Mouse (Mus musculus) adrenal gland, postnatal 14 days (tissue): ENCODE data around the gene Nutf2. TPM values are rescaled to one million over a fixed set of nuclear protein-coding genes. Genes with fewer than 3 reads are reported as not detected.

ENCODE experiments used
- DNase-seq: peaks from one replicate; pipeline ENCODE4 v3.0.0; 2021; ENCODE audit warnings: mixed read lengths
- total RNA-seq: library from RNA; stranded (reverse); gene quantifications from 2 replicates; pipeline ENCODE4 v1.2.3, GENCODE M21; 2021

The Nutf2 gene
- total RNA-seq, 1 experiment from 2014 or later: 22.3 TPM

DNA sequence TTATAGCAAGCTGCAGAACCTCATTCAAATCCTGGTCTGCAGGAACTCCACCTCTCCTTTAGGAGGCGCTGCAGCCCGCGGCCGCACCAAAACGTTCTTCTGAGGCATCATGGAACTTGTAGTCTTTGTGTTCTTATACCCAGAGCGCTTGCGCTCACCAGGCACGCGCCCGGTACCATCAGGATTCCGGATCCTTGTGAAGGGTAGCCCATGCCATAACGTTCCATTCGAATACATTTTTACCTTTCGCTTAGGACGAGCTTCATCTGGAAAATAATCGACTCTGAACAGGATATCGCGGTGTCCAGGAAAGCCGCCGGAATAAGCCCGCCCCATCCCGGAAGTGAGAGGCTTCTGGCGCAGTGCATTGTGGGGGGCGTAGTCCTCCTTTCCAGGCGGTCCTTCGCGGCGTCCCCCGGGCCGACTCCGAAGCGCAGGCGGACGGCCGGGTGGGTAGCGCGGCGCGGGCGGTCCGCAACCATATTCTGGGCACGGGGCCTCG, 5.6 kb upstream of the Nutf2 start, which contains the start of gene Thap11:
Gene Thap11 (plus strand): TSS at position 418 of the 502 bp plus-strand sequence.
- peak; percentile 95 for DNase-seq

DNA sequence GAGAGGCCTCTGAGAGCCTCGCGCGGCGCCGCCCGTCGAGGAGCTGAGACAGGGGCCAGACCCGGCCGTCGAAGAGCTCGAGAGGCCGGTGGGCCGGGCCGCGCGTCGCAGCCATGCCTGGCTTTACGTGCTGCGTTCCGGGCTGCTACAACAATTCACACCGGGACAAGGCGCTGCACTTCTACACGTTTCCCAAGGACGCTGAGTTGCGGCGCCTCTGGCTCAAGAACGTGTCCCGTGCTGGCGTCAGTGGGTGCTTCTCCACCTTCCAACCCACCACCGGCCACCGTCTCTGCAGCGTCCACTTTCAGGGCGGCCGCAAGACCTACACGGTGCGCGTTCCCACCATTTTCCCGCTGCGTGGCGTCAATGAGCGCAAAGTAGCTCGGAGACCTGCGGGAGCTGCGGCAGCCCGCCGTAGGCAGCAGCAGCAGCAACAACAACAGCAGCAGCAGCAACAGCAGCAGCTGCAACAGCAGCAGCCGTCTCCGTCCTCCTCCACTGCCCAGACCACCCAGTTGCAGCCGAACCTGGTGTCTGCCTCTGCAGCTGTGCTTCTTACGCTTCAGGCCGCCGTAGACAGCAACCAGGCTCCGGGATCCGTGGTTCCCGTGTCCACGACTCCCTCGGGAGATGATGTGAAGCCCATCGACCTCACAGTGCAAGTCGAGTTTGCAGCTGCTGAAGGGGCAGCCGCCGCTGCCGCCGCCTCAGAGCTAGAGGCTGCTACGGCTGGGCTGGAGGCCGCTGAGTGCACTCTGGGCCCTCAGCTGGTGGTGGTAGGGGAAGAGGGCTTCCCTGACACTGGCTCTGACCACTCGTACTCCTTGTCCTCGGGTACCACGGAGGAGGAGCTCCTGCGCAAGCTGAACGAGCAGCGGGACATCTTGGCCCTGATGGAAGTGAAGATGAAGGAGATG, 4.9 kb upstream of the Nutf2 start:
- peak; percentile 75 for DNase-seq

GRCm38 (mm10) chr8:105856168-105856835, 4.1 kb upstream of the Nutf2 start:
- DNase-seq: no peak

- DNase-seq: no peak
These were observed 1.9 kb upstream of the Nutf2 start for GRCm38 (mm10) chr8:105858495-105858894.

GRCm38 (mm10) chr8:105859314-105859713, 1.1 kb upstream of the Nutf2 start:
- DNase-seq: no peak

- DNase-seq: peak; percentile 29
These were observed 1.6 kb downstream of the Nutf2 start for GRCm38 (mm10) chr8:105861951-105862350.

DNA sequence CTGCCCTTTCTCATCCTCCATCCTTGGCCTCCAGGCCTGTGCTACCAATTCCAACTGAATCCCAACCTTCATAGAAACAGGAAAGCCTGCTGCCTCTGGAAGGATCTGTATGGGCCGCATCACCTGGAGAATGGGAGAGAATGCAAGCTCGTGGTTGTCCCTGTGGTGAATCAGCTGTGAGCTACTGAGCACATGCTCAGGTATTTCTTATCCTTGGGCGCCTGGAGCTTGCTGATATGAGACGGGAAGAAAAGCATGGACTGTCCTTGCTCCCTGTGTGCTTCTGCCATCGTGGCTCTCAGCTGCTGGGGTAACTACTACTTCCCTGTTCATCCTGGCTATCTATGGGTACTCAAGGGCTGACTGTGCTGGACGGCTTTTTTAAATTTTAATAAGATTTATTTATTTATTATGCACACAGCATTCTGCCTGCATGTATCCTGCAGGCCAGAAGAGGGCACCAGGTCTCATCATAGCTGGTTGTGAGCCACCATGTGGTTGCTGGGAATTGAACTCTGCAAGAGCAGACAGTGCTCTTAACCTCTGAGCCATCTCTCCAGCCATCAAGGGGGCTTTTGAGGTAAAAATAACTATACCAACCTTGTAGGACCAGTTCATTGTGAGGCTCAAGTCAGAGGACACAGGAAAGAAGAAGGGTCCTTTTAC, 6.1 kb downstream of the Nutf2 start:
- no peak for DNase-seq

DNA sequence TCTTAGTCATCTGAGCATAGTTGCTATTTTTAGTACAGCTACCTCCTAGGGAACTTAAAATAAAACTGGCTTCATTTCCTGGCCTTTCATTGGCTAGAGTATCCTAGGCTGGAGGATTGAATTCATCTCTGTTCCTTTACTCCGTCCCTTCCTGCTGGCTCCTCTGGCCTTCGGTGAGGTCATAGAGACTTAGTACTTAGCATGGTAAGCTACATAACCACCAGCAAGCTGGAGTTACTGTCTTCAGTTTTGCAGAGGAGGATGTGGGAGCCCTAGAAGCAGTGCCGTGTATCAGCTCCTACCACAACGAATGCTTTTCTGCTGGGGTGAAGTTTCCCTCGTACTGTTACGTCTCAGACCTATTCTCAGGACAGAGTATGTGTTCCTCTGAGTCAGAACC, 13.9 kb downstream of the Nutf2 start:
- no peak for DNase-seq

DNA sequence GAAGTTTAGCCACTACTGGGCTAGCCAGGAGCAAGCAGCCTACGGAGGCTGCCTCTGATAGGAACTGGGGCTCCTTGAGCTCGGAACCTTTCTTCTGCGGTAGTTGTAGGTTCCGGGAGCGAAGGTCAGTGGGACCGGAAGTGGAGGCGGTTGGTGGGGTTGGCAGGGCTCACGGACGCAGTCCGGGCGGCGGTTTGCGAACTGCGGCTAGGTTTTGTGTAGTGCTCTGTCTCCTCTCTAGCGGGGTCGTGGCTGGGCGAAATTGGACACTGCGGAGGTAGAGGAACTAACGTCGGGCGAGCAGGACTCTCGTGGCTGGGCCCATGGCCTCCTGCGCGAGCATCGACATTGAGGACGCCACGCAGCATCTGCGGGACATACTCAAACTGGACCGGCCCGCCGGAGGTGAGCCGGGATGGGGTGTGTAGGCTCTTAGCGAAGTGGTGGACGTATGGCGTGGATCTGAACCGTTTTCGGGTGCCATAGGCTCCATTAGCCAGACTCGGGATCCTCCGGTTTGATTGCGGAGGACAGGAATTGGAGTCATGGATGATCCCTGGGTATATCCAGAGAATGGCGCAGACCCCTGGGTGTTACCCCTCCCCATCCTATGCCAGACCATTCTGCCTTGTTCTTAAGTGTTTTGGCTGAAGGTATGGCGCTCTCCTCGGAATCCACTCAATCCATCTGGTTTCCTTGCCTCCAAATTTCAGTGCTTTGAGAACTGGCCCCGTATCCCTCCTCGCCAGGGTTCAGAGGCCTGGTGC, 20.6 kb downstream of the Nutf2 start, which contains the start of gene Edc4:
Gene Edc4 (plus strand): TSS at position 128 of the 767 bp plus-strand sequence.
- peak; percentile 91 for DNase-seq

DNA sequence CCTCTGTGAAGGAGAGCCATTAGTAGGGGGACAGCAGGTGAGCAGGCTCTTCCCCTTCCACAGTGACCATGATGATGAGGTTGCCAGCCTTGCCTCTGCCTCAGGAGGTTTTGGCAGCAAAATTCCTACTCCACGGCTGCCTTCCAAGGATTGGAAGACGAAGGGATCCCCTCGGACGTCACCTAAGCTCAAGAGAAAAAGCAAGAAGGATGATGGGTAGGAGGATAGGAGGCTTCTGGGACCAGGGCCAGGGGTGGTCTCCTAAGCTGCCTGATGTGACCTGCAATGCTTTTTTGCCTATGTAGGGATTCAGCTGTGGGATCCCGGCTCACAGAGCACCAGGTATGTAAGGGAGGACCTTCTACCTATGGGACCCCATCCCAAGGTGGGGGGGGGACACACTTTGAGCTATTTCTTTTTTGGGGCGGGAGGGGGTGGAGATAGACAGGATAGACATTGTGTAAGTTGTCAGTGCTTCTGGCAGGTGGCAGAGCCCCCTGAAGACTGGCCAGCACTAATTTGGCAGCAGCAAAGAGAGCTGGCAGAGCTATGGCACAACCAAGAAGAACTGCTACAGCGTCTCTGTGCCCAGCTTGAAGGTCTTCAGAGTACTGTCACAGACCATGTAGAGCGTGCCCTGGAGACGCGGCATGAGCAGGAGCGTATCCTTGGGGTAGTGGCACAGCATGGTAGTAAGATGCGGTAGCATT, 29.5 kb downstream of the Nutf2 start:
- DNase-seq: no peak

DNA sequence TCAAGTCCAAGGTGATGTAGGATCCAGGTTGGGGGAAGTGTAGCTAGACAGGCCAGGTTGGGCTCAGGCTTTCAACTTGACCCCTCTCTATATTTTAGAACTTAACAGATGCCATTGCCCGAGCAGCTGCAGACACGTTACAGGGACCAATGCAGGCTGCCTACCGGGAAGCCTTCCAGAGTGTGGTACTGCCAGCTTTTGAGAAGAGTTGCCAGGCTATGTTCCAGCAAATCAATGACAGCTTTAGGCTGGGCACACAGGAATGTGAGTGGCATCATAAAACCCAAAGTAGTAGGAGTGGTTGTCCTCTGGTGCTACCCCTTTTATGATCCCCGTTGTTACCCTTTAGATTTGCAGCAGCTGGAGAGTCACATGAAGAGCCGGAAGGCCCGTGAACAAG, 30.5 kb downstream of the Nutf2 start:
- no peak for DNase-seq

- peak; percentile 39 for DNase-seq
These were observed 32.1 kb downstream of the Nutf2 start for GRCm38 (mm10) chr8:105892432-105892831.

GRCm38 (mm10) chr8:105893339-105893738, 33.0 kb downstream of the Nutf2 start, which contains the start of gene Nrn1l:
Nrn1l (plus strand) TSS chr8:105893567.
- DNase-seq: peak; percentile 89

- no peak for DNase-seq
These were observed 37.6 kb downstream of the Nutf2 start for GRCm38 (mm10) chr8:105897801-105898480.

DNA sequence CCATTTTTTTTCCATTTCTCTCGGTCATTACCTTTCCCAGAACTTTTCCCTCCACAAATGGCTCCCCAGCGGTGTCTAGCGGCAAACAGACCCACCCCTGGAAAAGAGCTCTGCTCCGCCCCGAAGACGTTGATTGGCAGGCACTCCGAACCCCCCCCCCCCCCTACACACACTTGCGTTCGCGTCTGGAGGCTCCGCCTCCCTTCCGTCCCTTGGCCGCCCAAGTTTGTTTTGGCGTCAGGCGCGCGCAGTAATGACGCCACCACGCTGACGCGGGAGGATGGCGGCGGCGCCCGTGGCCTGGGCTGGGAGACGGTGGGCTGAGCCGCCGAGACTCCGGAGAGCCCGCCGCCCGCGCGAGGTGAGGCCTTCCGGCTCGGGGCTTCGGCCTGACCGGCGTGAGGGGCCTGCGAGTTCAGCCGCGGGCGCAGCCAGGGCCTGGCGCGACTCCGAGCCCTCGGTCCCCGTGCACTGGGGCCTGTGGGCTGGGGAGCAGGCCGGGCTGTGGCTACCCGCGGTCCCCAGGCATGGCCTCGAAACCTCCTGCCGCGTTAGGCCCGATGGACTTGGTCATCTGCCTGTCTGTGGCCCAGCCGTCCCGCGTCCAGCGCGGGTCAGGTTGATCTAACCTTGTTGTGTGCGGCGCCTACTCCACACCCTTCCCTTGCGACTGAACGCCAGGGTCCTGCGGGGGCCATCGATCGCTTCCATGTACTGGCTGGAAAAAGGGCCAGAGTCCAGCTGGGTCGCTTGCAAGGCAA, 40.0 kb downstream of the Nutf2 start, which contains the start of gene Pskh1:
Gene Pskh1 (plus strand): TSS at position 262 of the 761 bp plus-strand sequence.
- peak; percentile 96 for DNase-seq

- DNase-seq: no peak
These were observed 40.7 kb downstream of the Nutf2 start for GRCm38 (mm10) chr8:105900941-105901616.

DNA sequence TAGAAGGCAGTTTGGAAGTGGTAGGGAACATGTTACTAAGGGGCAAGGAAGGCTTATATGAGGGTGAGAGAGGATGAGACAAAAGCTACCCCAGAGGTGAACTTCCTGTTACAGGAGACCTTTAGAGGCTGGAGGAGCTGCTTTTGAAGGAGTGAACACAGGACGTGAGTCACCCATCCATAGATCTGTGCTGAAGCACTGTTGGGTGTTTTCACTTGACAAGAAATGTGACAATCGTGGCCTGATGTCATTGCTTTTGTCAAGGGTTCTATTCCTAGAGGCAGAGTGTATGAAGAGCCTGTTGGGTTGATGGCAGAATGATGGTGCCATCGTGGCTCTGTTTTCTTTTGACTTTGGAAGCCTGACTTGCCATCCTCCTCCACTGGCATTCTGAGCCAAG, 59.0 kb downstream of the Nutf2 start:
- DNase-seq: no peak

GRCm38 (mm10) chr8:105925123-105925522, 64.7 kb downstream of the Nutf2 start:
- DNase-seq: no peak
